Mouse (Mus musculus): Measurements from ENCODE around the gene Morn1. TPM values are rescaled to one million over a fixed set of nuclear protein-coding genes. Genes with fewer than 3 reads are reported as not detected.

Gene Morn1
- 4.8 TPM for polyA plus RNA-seq (2014; fragmentation: Illumina TruSeq; extraction: RNeasy Lipid Tissue Mini Kit (QIAGEN cat#74804); ENCODE audit: low read depth, low replicate concordance)

GRCm38 (mm10) chr4:155086108-155087024, at the start of gene Morn1, which contains the start of gene Rer1:
Gene Morn1, plus strand, starts transcription at chr4:155086577.
Gene Rer1, minus strand, starts transcription at chr4:155086382.

GRCm38 (mm10) chr4:155056724-155057123, 29.7 kb upstream of the Morn1 start, which contains the start of gene Plch2:
Gene Plch2, minus strand, starts transcription at chr4:155056784.

GRCm38 (mm10) chr4:155066834-155067522, 19.4 kb upstream of the Morn1 start, which contains the start of gene Pex10:
Gene Pex10, plus strand, starts transcription at chr4:155067016.

Other genes with a start within 250 kb of the Morn1 start
- gene Ttc34, start 249.1 kb upstream of the Morn1 start, polyA plus RNA-seq (2014; fragmentation: Illumina TruSeq; extraction: RNeasy Lipid Tissue Mini Kit (QIAGEN cat#74804); ENCODE audit: low read depth, low replicate concordance) = not detected
- 3.3 TPM for gene Mmel1, start 217.0 kb upstream of the Morn1 start, polyA plus RNA-seq (2014; fragmentation: Illumina TruSeq; extraction: RNeasy Lipid Tissue Mini Kit (QIAGEN cat#74804); ENCODE audit: low read depth, low replicate concordance)
- 2.7 TPM for gene Fam213b, start 187.4 kb upstream of the Morn1 start, polyA plus RNA-seq (2014; fragmentation: Illumina TruSeq; extraction: RNeasy Lipid Tissue Mini Kit (QIAGEN cat#74804); ENCODE audit: low read depth, low replicate concordance)
- not detected for gene Tnfrsf14, start 158.0 kb upstream of the Morn1 start, polyA plus RNA-seq (2014; fragmentation: Illumina TruSeq; extraction: RNeasy Lipid Tissue Mini Kit (QIAGEN cat#74804); ENCODE audit: low read depth, low replicate concordance)
- not detected for gene Hes5, start 125.7 kb upstream of the Morn1 start, polyA plus RNA-seq (2014; fragmentation: Illumina TruSeq; extraction: RNeasy Lipid Tissue Mini Kit (QIAGEN cat#74804); ENCODE audit: low read depth, low replicate concordance)
- gene Pank4, start 122.5 kb upstream of the Morn1 start, polyA plus RNA-seq (2014; fragmentation: Illumina TruSeq; extraction: RNeasy Lipid Tissue Mini Kit (QIAGEN cat#74804); ENCODE audit: low read depth, low replicate concordance) = 4.7 TPM
- not detected for gene Plch2, start 29.8 kb upstream of the Morn1 start, polyA plus RNA-seq (2014; fragmentation: Illumina TruSeq; extraction: RNeasy Lipid Tissue Mini Kit (QIAGEN cat#74804); ENCODE audit: low read depth, low replicate concordance)
- 3.3 TPM for gene Pex10, start 19.6 kb upstream of the Morn1 start, polyA plus RNA-seq (2014; fragmentation: Illumina TruSeq; extraction: RNeasy Lipid Tissue Mini Kit (QIAGEN cat#74804); ENCODE audit: low read depth, low replicate concordance)
- 210 TPM for gene Rer1, start 195 bp upstream of the Morn1 start, polyA plus RNA-seq (2014; fragmentation: Illumina TruSeq; extraction: RNeasy Lipid Tissue Mini Kit (QIAGEN cat#74804); ENCODE audit: low read depth, low replicate concordance)
- 70.6 TPM for gene Ski, start 136.0 kb downstream of the Morn1 start, polyA plus RNA-seq (2014; fragmentation: Illumina TruSeq; extraction: RNeasy Lipid Tissue Mini Kit (QIAGEN cat#74804); ENCODE audit: low read depth, low replicate concordance)
- 1.3 TPM for gene Faap20, start 163.2 kb downstream of the Morn1 start, polyA plus RNA-seq (2014; fragmentation: Illumina TruSeq; extraction: RNeasy Lipid Tissue Mini Kit (QIAGEN cat#74804); ENCODE audit: low read depth, low replicate concordance)